Mouse (Mus musculus) brain, embryonic 14.5 days (tissue): ENCODE measurements around the gene Coq10b.

Experiments used
- CTCF ChIP-seq: fragments of 200-500 bp; IDR thresholded peaks from 2 replicates; pipeline ENCODE4 v1.5.1; 2012; ENCODE audit warnings: inconsistent platforms, mild to moderate bottlenecking, moderate library complexity, borderline replicate concordance; ENCODE audit not compliant: insufficient read depth, insufficient read length; ENCODE audit errors: extremely low read depth
- POLR2A ChIP-seq: fragments of 200-500 bp; IDR thresholded peaks from 2 replicates; pipeline ENCODE4 v1.6.1; 2012; ENCODE audit warnings: mild to moderate bottlenecking, inconsistent platforms, borderline replicate concordance; ENCODE audit not compliant: poor library complexity, insufficient read depth, insufficient read length, severe bottlenecking; ENCODE audit errors: extremely low read depth

DNA sequence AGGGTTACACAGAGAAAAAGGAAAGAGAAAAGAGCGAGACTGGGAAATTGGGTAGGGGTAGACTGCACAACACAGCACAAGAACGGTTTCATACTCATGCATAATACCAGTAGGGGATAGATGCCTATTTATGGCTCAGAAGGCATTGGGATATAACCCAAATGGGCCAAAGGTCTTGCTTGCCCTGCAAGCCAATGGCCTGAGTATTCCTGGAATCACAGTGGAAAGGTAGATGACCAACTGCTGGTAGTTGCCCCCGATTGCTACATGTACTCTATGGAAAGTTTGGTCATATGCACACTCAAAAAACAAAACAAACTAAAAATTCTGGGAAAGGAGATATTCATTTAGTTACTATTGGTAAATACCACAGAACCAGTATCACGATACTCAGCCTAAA lies 27.1 kb downstream of the Coq10b start:
- no peak for TF ChIP-seq POLR2A
- TF ChIP-seq CTCF, result no peak
